Mouse (Mus musculus) ES-E14 (cell line): Measurements from ENCODE around the gene Cldnd1.

Experiments used
- CHD2 ChIP-seq: IDR thresholded peaks from 2 replicates; pipeline ENCODE4 v1.6.1; 2014; ENCODE audit warnings: mild to moderate bottlenecking, low read depth, low read length, inconsistent platforms
- HCFC1 ChIP-seq: IDR thresholded peaks from 2 replicates; pipeline ENCODE4 v1.6.1; 2012; ENCODE audit warnings: low read length, inconsistent platforms, borderline replicate concordance; ENCODE audit not compliant: insufficient read depth
- MAFK ChIP-seq: IDR thresholded peaks from 2 replicates; pipeline ENCODE4 v1.6.1; 2014; ENCODE audit warnings: mild to moderate bottlenecking, low read depth, low read length, inconsistent platforms; ENCODE audit not compliant: insufficient read depth
- ZC3H11A ChIP-seq: IDR thresholded peaks from 2 replicates; pipeline ENCODE4 v1.6.1; 2012; ENCODE audit warnings: low read depth, mild to moderate bottlenecking, inconsistent platforms, low read length, borderline replicate concordance
- ZNF384 ChIP-seq: IDR thresholded peaks from 2 replicates; pipeline ENCODE4 v1.6.1; 2012; ENCODE audit warnings: low read depth, low read length, inconsistent platforms

DNA sequence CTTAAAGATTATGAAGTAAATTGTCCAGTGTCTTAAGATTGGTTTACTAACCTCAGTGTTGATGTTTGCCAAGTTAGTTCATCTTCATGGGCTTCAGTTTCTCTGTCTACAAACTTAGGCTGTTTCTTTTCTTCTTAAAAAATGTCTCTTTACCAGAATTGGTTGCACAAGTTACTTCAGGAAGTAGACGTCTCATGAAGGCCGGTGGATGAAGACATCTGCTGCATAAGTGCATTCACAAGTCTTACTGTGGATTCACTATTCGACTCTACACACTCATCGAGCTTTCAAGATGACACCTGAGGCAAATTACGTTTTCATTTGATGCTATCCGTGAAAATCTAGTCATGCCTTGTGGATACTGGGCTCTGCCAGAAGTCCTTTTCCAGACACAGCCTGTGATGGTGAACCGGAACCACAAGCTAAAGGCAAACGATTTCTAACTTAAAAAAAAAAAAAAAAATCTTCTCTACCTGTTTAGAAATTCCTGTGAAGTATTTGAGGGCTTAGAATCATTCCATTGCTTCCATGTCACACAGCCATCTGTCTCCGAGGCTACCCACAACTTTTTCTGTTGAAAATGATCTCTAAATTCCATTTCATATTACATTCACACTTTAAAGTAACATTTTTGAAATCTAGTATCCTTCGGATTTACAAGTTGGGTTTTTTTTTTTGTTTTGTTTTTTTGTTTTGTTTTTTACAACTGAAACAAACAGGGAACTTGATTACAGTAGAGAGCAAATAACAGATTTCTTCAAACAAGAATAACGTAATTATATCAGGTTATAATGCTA lies 832 bp upstream of the Cldnd1 start:
- TF ChIP-seq CHD2 (no peak), MAFK (no peak), ZC3H11A (no peak), HCFC1 (no peak), ZNF384 (no peak)
